Mouse (Mus musculus) macrophage (primary cell): ENCODE data around the gene Inpp5a. TPM values are rescaled to one million over a fixed set of nuclear protein-coding genes. Genes with fewer than 3 reads are reported as not detected.

Source experiments
- H3K27ac ChIP-seq: fragments of 350-480 bp; formaldehyde crosslinking; 2 replicates; pipeline ENCODE4 v1.9.0; 2021
- H3K36me3 ChIP-seq: fragments of 350-480 bp; formaldehyde crosslinking; 2 replicates; pipeline ENCODE4 v1.9.0; 2021; ENCODE audit errors: inconsistent target
- H3K4me3 ChIP-seq: fragments of 350-480 bp; formaldehyde crosslinking; 2 replicates; pipeline ENCODE4 v1.9.0; 2021; ENCODE audit errors: inconsistent target
- H3K79me2 ChIP-seq: fragments of 350-480 bp; formaldehyde crosslinking; 2 replicates; pipeline ENCODE4 v1.9.0; 2021; ENCODE audit errors: inconsistent target
- WGBS: methylation state at CpG from one replicate; pipeline ENCODE4 v1.1.7; 2026; ENCODE audit warnings: inconsistent platforms; ENCODE audit not compliant: missing documents; 5-methylcytosine and 5-hydroxymethylcytosine counted together
- polyA plus RNA-seq: library from polyadenylated mRNA; stranded (reverse); fragments of 250-400 nt; gene quantifications from 3 replicates; pipeline ENCODE4 v1.2.4, GENCODE M21; 2018; ENCODE audit warnings: inconsistent platforms
- total RNA-seq, 78 experiments: library from RNA; depleted of rRNA; stranded (reverse); fragments of 250-400 nt; gene quantifications; 1 replicate in 9 of 78; 2 replicates in 24 of 78; 3 replicates in 43 of 78; 4 replicates in 2 of 78; pipeline ENCODE4 v1.2.4; 2018; ENCODE audit warnings: inconsistent platforms in 56 of 78

Inpp5a gene
- 10 to 100 TPM; 15.3 to 61.2 (median 26.2) TPM for total RNA-seq (2018; cell fraction: chromatin; rRNA removed)
- 10 to 100 TPM in 14 of 26 experiments, 1 to 10 TPM in 12; 6.9 to 17.2 (median 12.1) TPM for total RNA-seq (2018; cell fraction: cytosol; rRNA removed)
- total RNA-seq (2018; cell fraction: nucleus; rRNA removed), result 10 to 100 TPM in 24 of 26 experiments, 1 to 10 TPM in 2; 9.0 to 41.2 (median 20.1) TPM
- 9.4 to 13.1 TPM (median 11.2 TPM) in 3 replicates for polyA plus RNA-seq

DNA sequence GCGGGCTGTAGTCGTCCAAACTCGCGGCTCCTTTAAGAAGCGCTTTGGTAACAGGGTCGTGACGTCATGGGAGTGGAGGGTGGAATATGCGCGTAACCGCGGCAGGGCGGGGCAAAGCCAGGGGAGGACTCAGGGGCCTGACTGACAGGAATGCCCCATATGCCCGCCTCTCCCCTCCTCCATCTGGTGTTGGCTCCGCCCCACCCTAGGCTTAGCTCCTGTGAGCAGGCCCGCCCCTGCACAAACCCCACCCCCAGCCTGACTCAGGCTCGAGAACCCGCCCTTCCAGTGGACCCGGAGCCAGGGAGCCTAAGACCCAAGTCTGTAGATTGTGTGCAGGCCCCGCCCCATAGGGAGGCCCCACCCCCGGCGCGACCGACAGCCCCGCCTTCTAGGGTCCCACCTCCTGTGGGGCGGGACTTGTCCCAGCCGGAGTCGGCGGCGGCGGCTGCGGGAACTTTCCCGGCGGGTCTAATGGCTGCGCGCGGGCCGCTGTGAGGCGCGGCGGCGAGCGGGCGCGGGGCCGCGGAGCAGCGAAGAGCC is at the start of gene Inpp5a:
TSS of gene Inpp5a (plus strand) at position 440 of the 543 bp plus-strand sequence.
- under 1% methylated on average over 26 of the region's 47 CpGs for WGBS
- peaks cover 44% of the 10 kb centered on the region; the same call in 1 of the 2 replicates for H3K79me2 ChIP-seq

DNA sequence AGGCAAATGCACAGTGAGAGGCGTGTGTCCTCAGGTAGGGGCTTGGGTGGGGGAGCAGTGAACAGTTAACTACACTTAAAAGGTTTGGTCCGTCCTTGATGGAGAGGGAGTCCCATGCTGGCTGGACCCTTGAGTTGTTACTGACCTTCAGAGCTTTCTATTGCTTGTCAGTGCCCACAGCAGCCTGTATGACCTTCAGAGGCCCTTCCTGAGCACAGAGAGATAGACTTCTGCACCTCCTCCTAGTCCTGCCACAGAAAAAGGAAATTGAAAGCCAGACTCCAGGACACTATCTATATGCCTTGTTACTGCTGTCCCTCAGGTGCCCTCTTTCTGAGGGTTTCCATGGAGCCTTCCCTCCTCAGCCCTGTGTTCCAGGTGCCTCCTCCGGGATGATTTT is 49.7 kb upstream of the Inpp5a start:
- H3K27ac ChIP-seq, result no peak overlapping the region
- WGBS, result 85% methylated on average over 3 of the region's 3 CpGs
- no peaks in the 10 kb centered on the region for H3K79me2 ChIP-seq
- H3K36me3 ChIP-seq, result no peaks in the 10 kb centered on the region
- H3K4me3 ChIP-seq, result no peak overlapping the region

More for the DNA sequence above, at the start of gene Inpp5a:
- H3K27ac ChIP-seq, result peak within 1 kb of the TSS; percentile 89
- H3K36me3 ChIP-seq, result no peaks in the 10 kb centered on the region
- peak within 1 kb of the TSS; percentile 52 for H3K4me3 ChIP-seq

DNA sequence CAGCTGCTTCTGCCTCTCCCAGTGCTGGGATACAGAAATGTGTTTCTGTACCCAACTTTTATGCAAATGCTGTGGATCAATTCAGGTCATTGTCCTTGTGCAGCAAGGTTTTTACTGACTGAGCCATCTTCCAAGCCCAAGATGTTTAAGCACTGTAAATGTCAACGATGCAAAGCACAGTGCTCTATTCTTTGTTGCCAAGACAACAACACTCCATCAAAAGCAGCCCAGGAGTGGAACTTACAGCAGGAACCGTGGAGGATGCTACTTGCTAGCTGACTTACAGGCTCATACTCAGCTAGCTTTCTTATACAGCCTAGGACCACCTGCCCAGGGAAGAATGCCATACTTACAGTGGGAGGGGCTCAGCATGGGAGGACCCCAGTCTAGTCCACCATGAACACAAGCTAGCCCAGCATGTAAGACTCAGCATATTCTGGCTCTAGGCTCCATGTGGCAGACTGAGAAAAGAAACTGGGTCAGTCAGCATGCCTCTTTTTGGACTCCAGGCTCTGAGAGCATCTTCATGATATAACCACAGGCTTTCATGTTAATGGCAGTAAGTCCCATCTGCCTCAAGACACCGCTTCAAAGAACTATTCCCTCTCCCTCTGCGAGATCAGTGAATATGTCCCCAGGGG is 47.8 kb upstream of the Inpp5a start:
- 92% methylated on average over 4 of the region's 4 CpGs for WGBS
- H3K79me2 ChIP-seq, result no peaks in the 10 kb centered on the region
- no peak overlapping the region for H3K4me3 ChIP-seq
- no peaks in the 10 kb centered on the region for H3K36me3 ChIP-seq
- H3K27ac ChIP-seq, result no peak overlapping the region

DNA sequence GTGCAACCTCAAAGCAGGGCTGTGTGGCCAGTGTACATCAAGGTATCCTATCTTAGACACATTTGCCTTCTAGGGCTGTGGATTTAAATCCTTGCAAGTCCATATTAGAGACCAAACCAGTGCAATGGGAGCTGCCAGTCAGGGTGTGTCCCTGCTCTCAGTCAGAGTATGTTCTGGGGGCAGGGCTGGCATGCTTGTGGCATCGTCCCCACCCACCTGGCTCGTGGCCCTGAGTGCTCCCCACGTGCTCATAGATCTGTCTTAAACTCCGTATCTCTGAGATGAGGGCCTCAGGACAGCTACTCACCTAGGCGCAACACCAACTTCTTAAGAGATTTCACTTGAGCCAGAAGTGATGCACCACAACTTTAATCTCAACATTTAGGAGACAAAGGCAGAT is 46.1 kb upstream of the Inpp5a start:
- H3K36me3 ChIP-seq, result no peaks in the 10 kb centered on the region
- H3K4me3 ChIP-seq, result no peak overlapping the region
- WGBS, result 87% methylated on average over 5 of the region's 5 CpGs
- H3K27ac ChIP-seq, result no peak overlapping the region
- H3K79me2 ChIP-seq, result no peaks in the 10 kb centered on the region

DNA sequence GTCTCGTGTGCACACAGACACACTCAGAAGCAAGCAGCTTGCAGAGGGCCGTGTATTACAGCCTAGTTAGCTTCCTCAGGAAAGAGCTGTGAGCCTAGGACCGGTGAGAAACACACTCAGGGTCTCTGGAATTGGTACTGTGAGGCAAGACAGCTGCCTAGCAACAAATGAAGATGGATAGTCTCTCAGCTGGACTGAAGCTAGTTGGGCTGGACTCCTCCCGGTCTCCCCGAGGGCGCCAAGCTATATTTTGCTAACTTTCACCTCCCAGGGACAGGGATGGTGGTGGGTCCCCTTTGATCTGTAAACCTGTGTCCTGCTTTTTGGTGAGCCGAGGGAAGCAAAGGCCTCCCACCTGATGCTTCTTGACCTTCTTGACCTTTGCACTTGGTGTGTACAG is 41.9 kb upstream of the Inpp5a start:
- H3K27ac ChIP-seq, result no peak overlapping the region
- WGBS, result 84% methylated on average over 7 of the region's 7 CpGs
- no peaks in the 10 kb centered on the region for H3K79me2 ChIP-seq
- H3K4me3 ChIP-seq, result no peak overlapping the region
- H3K36me3 ChIP-seq, result no peaks in the 10 kb centered on the region

DNA sequence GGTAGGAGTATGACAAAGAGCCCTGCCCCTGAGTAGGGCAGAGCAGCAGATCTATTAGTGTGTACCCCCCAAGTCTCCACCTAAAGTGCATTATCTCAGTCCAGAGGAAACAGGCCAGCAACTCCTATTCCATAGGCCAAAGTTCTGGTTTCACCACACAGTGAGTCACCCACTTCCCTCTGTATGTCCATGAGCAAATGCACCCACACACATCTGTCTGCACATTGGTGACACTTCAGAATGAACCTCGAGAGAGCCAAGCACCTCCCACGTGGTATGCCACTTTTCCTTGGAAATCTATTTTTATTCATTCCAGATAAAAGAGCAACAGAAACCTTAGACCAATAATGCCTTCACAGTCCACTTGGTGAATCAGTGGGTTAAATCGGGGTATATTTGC is 38.3 kb upstream of the Inpp5a start:
- Histone ChIP-seq H3K36me3 (no peaks in the 10 kb centered on the region), H3K4me3 (no peak overlapping the region), H3K27ac (no peak overlapping the region), H3K79me2 (no peaks in the 10 kb centered on the region)
- WGBS, result 32% methylated on average over 3 of the region's 3 CpGs

DNA sequence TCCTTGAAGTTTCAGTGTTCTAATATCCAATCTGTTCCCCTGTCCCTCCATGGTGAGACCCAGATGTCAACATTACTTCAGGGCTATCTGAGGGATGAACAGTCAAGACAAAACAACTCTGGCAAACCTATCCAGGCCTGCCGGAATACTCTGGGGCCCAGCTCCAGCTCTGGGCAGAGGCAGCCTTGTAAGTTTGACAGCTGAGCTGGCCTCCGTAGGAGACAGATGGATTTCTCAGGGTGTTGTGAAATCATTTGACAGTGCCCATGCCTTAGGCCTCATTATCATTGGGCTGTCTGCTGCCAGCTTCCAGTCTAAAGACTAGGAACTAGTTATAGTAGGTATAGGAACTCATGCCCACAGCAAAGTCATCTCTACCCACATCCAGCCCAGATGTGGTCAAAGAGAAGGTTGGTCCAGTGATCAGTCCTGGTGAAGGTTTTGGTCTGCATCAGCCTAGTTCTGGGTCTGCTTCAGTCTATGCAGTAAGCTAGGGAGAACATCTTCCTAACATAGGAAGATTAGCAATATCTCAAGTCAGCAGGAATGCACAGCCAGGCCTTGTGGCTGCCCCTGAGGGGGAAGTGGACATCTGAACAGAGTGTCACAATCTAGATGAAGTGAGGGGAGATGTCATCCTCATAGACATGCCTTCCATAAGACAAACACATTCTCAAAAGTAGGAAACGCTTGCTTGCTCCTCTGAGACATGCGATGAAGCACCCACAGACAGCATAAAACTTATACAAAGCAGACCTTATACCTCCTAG is 34.4 kb upstream of the Inpp5a start:
- no peak overlapping the region for H3K27ac ChIP-seq

DNA sequence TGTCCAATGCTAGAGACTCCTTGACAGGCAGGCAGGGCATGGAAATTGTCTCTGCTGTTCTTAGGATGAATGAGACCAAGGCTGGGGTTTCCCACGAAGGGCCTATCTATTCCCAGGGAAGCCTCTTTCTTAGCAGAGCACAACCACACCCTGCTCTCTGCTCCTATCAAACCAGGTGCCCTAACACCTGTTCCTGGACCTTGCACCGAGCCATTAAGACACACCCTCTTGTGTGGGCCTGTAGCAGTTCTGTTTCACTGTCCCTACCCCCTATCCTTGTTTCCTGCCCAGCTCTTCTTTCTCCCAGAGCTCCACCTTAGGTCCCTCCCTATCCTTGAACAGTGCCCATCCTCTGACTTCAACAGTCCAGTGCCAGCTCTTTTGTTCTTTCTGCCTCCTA is 31.9 kb upstream of the Inpp5a start:
- Histone ChIP-seq H3K4me3 (no peak overlapping the region), H3K79me2 (no peaks in the 10 kb centered on the region), H3K27ac (no peak overlapping the region), H3K36me3 (no peaks in the 10 kb centered on the region)
- 85% methylated on average over 2 of the region's 2 CpGs for WGBS

More for the DNA sequence above, 34.4 kb upstream of the Inpp5a start:
- Histone ChIP-seq H3K4me3 (no peak overlapping the region), H3K79me2 (no peaks in the 10 kb centered on the region), H3K36me3 (no peaks in the 10 kb centered on the region)
- 83% methylated on average over 4 of the region's 4 CpGs for WGBS

DNA sequence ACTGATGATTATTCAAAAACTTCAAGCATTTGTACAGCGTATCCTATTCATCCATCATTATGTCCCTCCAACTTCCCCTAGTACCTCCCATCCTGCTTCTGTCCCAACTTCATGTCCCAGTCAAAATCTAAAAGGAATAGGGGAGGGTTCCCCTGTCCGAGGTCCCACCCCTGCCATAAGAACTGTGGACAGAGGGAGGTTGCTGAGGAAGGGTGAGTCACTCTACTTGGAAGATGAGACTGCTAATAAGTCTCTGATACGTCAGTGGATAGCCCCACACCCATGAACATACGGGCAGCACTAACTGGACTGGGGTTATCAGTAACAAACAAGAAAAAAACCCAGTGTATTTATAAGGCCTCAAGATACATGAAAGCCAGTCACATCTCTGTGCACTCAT is 29.0 kb upstream of the Inpp5a start:
- no peak overlapping the region for H3K27ac ChIP-seq
- no peak overlapping the region for H3K4me3 ChIP-seq
- no peaks in the 10 kb centered on the region for H3K36me3 ChIP-seq
- 87% methylated on average over 4 of the region's 4 CpGs for WGBS
- no peaks in the 10 kb centered on the region for H3K79me2 ChIP-seq

DNA sequence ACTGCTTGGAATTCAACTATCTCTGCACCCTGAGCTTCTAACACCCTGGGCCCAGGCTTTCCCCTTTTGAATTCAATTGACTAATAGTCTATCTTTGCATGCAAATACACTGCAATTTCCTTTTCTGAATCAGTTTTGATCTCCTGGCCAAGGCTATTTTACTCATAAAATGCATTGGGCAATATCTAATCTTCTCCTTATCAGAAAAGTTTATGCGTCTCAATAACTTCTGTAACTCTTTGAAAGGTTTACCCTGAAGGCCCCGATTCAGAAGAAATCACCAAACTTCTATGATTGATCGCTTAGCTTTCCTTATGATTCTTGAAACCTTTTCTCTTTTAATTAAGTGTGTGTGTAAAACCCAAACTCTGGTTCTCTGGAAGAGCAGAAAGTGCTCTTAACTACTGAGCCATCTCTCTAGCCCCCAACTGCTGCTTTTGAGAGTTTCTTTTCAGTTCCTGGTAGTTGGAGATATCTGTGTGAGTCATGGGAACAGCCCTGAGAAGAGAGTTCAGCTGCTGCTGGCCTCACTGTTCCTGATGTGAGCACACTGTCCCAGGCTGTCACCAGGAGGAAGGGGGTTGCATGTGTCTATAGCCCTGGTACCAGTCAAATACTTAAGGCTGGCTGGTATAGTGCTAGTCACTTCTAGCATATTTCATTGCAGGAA is 27.9 kb upstream of the Inpp5a start:
- WGBS, result 96% methylated on average over 3 of the region's 3 CpGs
- Histone ChIP-seq H3K27ac (no peak overlapping the region), H3K36me3 (no peaks in the 10 kb centered on the region), H3K4me3 (no peak overlapping the region), H3K79me2 (no peaks in the 10 kb centered on the region)

DNA sequence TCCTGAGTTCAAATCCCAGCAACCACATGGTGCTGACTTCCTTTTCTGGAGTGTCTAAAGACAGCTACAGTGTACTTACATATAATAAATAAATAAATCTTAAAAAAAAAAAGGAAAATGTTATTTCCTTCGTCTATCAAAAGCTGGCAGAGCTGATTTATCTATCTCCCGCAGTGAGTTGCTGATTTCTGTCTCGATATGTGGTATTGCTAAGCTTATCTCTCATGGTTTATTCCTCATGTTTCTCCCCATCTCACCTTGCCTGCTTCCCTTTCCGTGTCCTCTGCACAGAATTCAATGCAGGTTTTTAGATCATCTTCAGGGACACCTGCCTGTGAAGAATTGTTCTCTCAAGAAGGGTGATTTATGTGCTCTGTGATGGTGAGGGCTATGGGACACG is 27.1 kb upstream of the Inpp5a start:
- WGBS, result 92% methylated on average over 5 of the region's 5 CpGs

DNA sequence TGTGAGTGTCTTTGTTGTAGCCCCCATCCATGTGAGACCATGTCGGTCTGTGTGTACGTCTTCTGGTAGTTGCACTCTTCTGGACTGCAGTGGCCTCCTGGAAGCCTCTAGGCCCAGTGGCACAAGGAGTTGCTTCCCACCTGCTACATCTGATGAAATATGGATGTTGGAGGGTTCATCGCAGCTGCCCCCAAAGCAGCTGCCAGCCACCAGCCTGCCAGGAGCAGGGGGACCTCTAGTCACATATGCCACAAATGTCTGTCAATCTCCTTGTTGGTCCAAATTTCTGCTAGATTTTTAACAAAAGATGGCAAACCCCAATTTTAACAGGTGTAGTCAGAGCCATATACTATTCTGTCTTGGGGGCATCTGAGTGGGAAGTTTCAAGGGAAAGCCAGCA is 26.4 kb upstream of the Inpp5a start:
- Histone ChIP-seq H3K4me3 (no peak overlapping the region), H3K27ac (no peak overlapping the region), H3K79me2 (no peaks in the 10 kb centered on the region), H3K36me3 (no peaks in the 10 kb centered on the region)
- 92% methylated on average over 3 of the region's 3 CpGs for WGBS

More for the DNA sequence above, 27.1 kb upstream of the Inpp5a start:
- H3K27ac ChIP-seq, result no peak overlapping the region
- H3K4me3 ChIP-seq, result no peak overlapping the region
- no peaks in the 10 kb centered on the region for H3K36me3 ChIP-seq
- no peaks in the 10 kb centered on the region for H3K79me2 ChIP-seq

DNA sequence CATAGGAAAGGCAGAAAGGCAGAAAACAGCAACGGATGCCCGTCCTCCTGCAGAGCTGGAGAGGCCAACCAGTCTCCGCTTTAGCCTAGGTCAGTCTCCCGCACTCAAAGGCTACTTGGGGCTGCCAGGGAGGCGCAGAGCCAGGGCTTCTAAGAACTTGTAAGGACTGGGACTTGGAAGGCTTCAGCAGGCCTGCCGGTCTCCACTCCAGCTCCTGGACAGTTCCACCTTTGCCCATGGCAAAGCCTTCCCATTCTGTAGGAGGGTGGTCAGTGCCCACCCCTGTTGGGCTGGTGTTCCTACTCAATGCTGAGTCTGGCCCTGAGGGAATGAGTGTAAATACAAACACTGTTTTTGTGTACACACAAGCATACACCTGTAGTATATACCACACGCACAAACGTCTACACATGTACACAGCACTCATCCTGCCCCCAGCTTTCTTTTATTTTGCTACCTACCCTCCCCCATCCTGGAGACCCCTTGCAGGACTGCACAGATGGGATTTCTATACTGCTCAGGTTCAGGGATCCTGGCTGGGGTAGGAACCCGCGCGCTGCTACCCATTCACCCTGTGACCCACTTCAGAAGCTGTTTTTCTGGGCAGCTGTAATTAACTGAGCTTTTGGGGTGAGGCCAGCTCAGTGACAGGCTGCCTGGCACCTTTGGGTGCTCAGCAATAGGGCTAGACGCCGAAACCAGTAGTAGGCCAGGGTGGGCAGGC is 25.5 kb upstream of the Inpp5a start:
- Histone ChIP-seq H3K79me2 (no peaks in the 10 kb centered on the region), H3K36me3 (no peaks in the 10 kb centered on the region), H3K4me3 (no peak overlapping the region), H3K27ac (no peak overlapping the region)
- 91% methylated on average over 13 of the region's 13 CpGs for WGBS

DNA sequence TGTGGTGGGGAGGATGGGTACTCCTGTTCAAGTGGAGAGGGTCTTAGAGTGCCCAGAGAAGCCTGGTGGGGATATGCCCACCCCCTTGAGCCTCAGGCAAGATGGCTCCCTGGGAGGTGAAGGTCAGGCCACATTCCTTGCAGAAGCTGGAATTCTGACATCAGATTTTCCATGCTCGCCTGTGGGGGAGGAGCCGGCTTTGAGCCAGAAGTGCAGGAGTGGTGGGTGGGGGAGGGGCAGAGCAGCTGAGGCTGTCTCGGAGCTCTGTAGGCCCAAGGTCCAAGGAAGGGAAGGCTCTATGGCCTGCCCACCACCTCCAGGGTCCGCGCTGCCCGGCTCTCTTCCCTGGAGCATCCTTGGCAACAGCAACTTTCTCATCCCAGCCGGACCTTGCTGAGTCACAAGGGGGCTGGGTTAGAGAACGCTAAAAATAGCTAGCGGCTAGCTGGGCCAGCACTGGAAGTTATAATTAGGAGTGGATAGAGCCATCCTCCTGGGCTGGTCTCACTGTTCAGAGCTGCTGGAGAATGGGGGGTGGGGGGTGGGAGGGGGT is 24.8 kb upstream of the Inpp5a start:
- Histone ChIP-seq H3K36me3 (no peaks in the 10 kb centered on the region), H3K27ac (no peak overlapping the region), H3K79me2 (no peaks in the 10 kb centered on the region), H3K4me3 (no peak overlapping the region)
- WGBS, result 53% methylated on average over 9 of the region's 9 CpGs
